Mouse (Mus musculus): ENCODE measurements around the gene Cphx3. TPM values are rescaled to one million over a fixed set of nuclear protein-coding genes. Genes with fewer than 3 reads are reported as not detected.
"Not testable (repeated sequence)": the region's sequence is repeated elsewhere in the genome, so short reads cannot be mapped to it uniquely, and the experiment has no call there.

Cphx3 gene
- polyA plus RNA-seq (2011; ENCODE audit: insufficient read depth, insufficient read length, low read depth, missing spikeins) = 3.9 and 4.3 TPM in 2 replicates

- not testable (repeated sequence) for H3K9ac ChIP-seq (ENCODE audit: low read depth, poor library complexity, severe bottlenecking); H3K27me3 ChIP-seq (ENCODE audit: control insufficient read depth, insufficient read depth, low read length, poor library complexity, severe bottlenecking); H3K27ac ChIP-seq (ENCODE audit: insufficient read depth, low read length); H3K4me1 ChIP-seq (ENCODE audit: control insufficient read depth, insufficient read depth, low read length); H3K9me3 ChIP-seq (replicated peaks; ENCODE audit: control insufficient read depth, insufficient read depth, low read length, poor library complexity, severe bottlenecking); H3K4me3 ChIP-seq (ENCODE audit: low read depth, low read length); H3K36me3 ChIP-seq (ENCODE audit: control insufficient read depth, insufficient read depth, low read length, poor library complexity, severe bottlenecking)
These were observed at the start of gene Cphx3 for GRCm38 (mm10) chr14:26081997-26082396. TSS of gene Cphx3 (plus strand) at chr14:26082297.

- not testable (repeated sequence) for H3K27me3 ChIP-seq (ENCODE audit: control insufficient read depth, insufficient read depth, low read length, poor library complexity, severe bottlenecking); H3K9ac ChIP-seq (ENCODE audit: low read depth, poor library complexity, severe bottlenecking); H3K4me1 ChIP-seq (ENCODE audit: control insufficient read depth, insufficient read depth, low read length); H3K4me3 ChIP-seq (ENCODE audit: low read depth, low read length); H3K36me3 ChIP-seq (ENCODE audit: control insufficient read depth, insufficient read depth, low read length, poor library complexity, severe bottlenecking); H3K27ac ChIP-seq (ENCODE audit: insufficient read depth, low read length); H3K9me3 ChIP-seq (replicated peaks; ENCODE audit: control insufficient read depth, insufficient read depth, low read length, poor library complexity, severe bottlenecking)
These were observed 47.7 kb upstream of the Cphx3 start for GRCm38 (mm10) chr14:26034364-26034763.

GRCm38 (mm10) chr14:26035439-26035838 lies 46.7 kb upstream of the Cphx3 start:
- H3K9ac ChIP-seq (ENCODE audit: low read depth, poor library complexity, severe bottlenecking); H3K9me3 ChIP-seq (replicated peaks; ENCODE audit: control insufficient read depth, insufficient read depth, low read length, poor library complexity, severe bottlenecking); H3K4me1 ChIP-seq (ENCODE audit: control insufficient read depth, insufficient read depth, low read length); H3K4me3 ChIP-seq (ENCODE audit: low read depth, low read length); H3K36me3 ChIP-seq (ENCODE audit: control insufficient read depth, insufficient read depth, low read length, poor library complexity, severe bottlenecking); H3K27me3 ChIP-seq (ENCODE audit: control insufficient read depth, insufficient read depth, low read length, poor library complexity, severe bottlenecking); H3K27ac ChIP-seq (ENCODE audit: insufficient read depth, low read length): not testable (repeated sequence)

- not testable (repeated sequence) for H3K36me3 ChIP-seq (ENCODE audit: control insufficient read depth, insufficient read depth, low read length, poor library complexity, severe bottlenecking); H3K27me3 ChIP-seq (ENCODE audit: control insufficient read depth, insufficient read depth, low read length, poor library complexity, severe bottlenecking); H3K9ac ChIP-seq (ENCODE audit: low read depth, poor library complexity, severe bottlenecking); H3K27ac ChIP-seq (ENCODE audit: insufficient read depth, low read length); H3K9me3 ChIP-seq (replicated peaks; ENCODE audit: control insufficient read depth, insufficient read depth, low read length, poor library complexity, severe bottlenecking); H3K4me1 ChIP-seq (ENCODE audit: control insufficient read depth, insufficient read depth, low read length); H3K4me3 ChIP-seq (ENCODE audit: low read depth, low read length)
These were observed 39.5 kb upstream of the Cphx3 start, which contains the start of gene Gm9780 for GRCm38 (mm10) chr14:26042611-26043010. TSS of gene Gm9780 (minus strand) at chr14:26042711.

- not testable (repeated sequence) for H3K9me3 ChIP-seq (replicated peaks; ENCODE audit: control insufficient read depth, insufficient read depth, low read length, poor library complexity, severe bottlenecking); H3K27me3 ChIP-seq (ENCODE audit: control insufficient read depth, insufficient read depth, low read length, poor library complexity, severe bottlenecking); H3K4me3 ChIP-seq (ENCODE audit: low read depth, low read length); H3K4me1 ChIP-seq (ENCODE audit: control insufficient read depth, insufficient read depth, low read length); H3K36me3 ChIP-seq (ENCODE audit: control insufficient read depth, insufficient read depth, low read length, poor library complexity, severe bottlenecking); H3K9ac ChIP-seq (ENCODE audit: low read depth, poor library complexity, severe bottlenecking); H3K27ac ChIP-seq (ENCODE audit: insufficient read depth, low read length)
These were observed 37.1 kb upstream of the Cphx3 start for GRCm38 (mm10) chr14:26045007-26045406.

GRCm38 (mm10) chr14:26047026-26047425 lies 35.1 kb upstream of the Cphx3 start:
- H3K36me3 ChIP-seq (ENCODE audit: control insufficient read depth, insufficient read depth, low read length, poor library complexity, severe bottlenecking); H3K4me1 ChIP-seq (ENCODE audit: control insufficient read depth, insufficient read depth, low read length); H3K9me3 ChIP-seq (replicated peaks; ENCODE audit: control insufficient read depth, insufficient read depth, low read length, poor library complexity, severe bottlenecking); H3K4me3 ChIP-seq (ENCODE audit: low read depth, low read length); H3K27ac ChIP-seq (ENCODE audit: insufficient read depth, low read length); H3K9ac ChIP-seq (ENCODE audit: low read depth, poor library complexity, severe bottlenecking); H3K27me3 ChIP-seq (ENCODE audit: control insufficient read depth, insufficient read depth, low read length, poor library complexity, severe bottlenecking): not testable (repeated sequence)

GRCm38 (mm10) chr14:26048767-26049166 lies 33.3 kb upstream of the Cphx3 start:
- H3K36me3 ChIP-seq (ENCODE audit: control insufficient read depth, insufficient read depth, low read length, poor library complexity, severe bottlenecking); H3K9me3 ChIP-seq (replicated peaks; ENCODE audit: control insufficient read depth, insufficient read depth, low read length, poor library complexity, severe bottlenecking); H3K4me3 ChIP-seq (ENCODE audit: low read depth, low read length); H3K9ac ChIP-seq (ENCODE audit: low read depth, poor library complexity, severe bottlenecking); H3K27ac ChIP-seq (ENCODE audit: insufficient read depth, low read length); H3K27me3 ChIP-seq (ENCODE audit: control insufficient read depth, insufficient read depth, low read length, poor library complexity, severe bottlenecking); H3K4me1 ChIP-seq (ENCODE audit: control insufficient read depth, insufficient read depth, low read length): not testable (repeated sequence)

- H3K36me3 ChIP-seq (ENCODE audit: control insufficient read depth, insufficient read depth, low read length, poor library complexity, severe bottlenecking); H3K4me1 ChIP-seq (ENCODE audit: control insufficient read depth, insufficient read depth, low read length); H3K27me3 ChIP-seq (ENCODE audit: control insufficient read depth, insufficient read depth, low read length, poor library complexity, severe bottlenecking); H3K4me3 ChIP-seq (ENCODE audit: low read depth, low read length); H3K9me3 ChIP-seq (replicated peaks; ENCODE audit: control insufficient read depth, insufficient read depth, low read length, poor library complexity, severe bottlenecking); H3K27ac ChIP-seq (ENCODE audit: insufficient read depth, low read length); H3K9ac ChIP-seq (ENCODE audit: low read depth, poor library complexity, severe bottlenecking): not testable (repeated sequence)
These were observed 23.9 kb upstream of the Cphx3 start for GRCm38 (mm10) chr14:26058184-26058583.

- H3K9ac ChIP-seq (ENCODE audit: low read depth, poor library complexity, severe bottlenecking); H3K36me3 ChIP-seq (ENCODE audit: control insufficient read depth, insufficient read depth, low read length, poor library complexity, severe bottlenecking); H3K27me3 ChIP-seq (ENCODE audit: control insufficient read depth, insufficient read depth, low read length, poor library complexity, severe bottlenecking); H3K4me3 ChIP-seq (ENCODE audit: low read depth, low read length); H3K4me1 ChIP-seq (ENCODE audit: control insufficient read depth, insufficient read depth, low read length); H3K27ac ChIP-seq (ENCODE audit: insufficient read depth, low read length); H3K9me3 ChIP-seq (replicated peaks; ENCODE audit: control insufficient read depth, insufficient read depth, low read length, poor library complexity, severe bottlenecking): not testable (repeated sequence)
These were observed 22.7 kb upstream of the Cphx3 start for GRCm38 (mm10) chr14:26059362-26059761.

- H3K36me3 ChIP-seq (ENCODE audit: control insufficient read depth, insufficient read depth, low read length, poor library complexity, severe bottlenecking); H3K4me3 ChIP-seq (ENCODE audit: low read depth, low read length); H3K27me3 ChIP-seq (ENCODE audit: control insufficient read depth, insufficient read depth, low read length, poor library complexity, severe bottlenecking); H3K27ac ChIP-seq (ENCODE audit: insufficient read depth, low read length); H3K4me1 ChIP-seq (ENCODE audit: control insufficient read depth, insufficient read depth, low read length); H3K9ac ChIP-seq (ENCODE audit: low read depth, poor library complexity, severe bottlenecking); H3K9me3 ChIP-seq (replicated peaks; ENCODE audit: control insufficient read depth, insufficient read depth, low read length, poor library complexity, severe bottlenecking): not testable (repeated sequence)
These were observed 15.3 kb upstream of the Cphx3 start for GRCm38 (mm10) chr14:26066574-26067324.

Measured in ES-Bruce4 (cell line).